Mouse (Mus musculus) hindbrain, embryonic 16.5 days (tissue): Measurements from ENCODE around the gene Lman2. TPM values are rescaled to one million over a fixed set of nuclear protein-coding genes. Genes with fewer than 3 reads are reported as not detected.
A peak's percentile ranks its signal among the peaks of the same experiment; 100 is the strongest.

ENCODE experiments used
- ATAC-seq: fragments of 200-750 bp; cut with Nextera tagmentation; 2 replicates; pipeline ENCODE4 v1.8.0; 2017; ENCODE audit warnings: moderate TSS enrichment, moderate library complexity
- H3K27ac ChIP-seq: fragments of 300-500 bp; sonication (generic); 2 replicates; pipeline ENCODE4 v1.5.1; 2014; ENCODE audit warnings: low read depth, mild to moderate bottlenecking, control low read depth, low read length, moderate library complexity
- H3K27me3 ChIP-seq: fragments of 300-500 bp; sonication (generic); replicated peaks from 2 replicates; pipeline ENCODE4 v1.6.1; 2014; ENCODE audit warnings: low read length; ENCODE audit not compliant: control insufficient read depth, insufficient read depth
- H3K36me3 ChIP-seq: fragments of 300-500 bp; sonication (generic); 2 replicates; pipeline ENCODE4 v1.6.1; 2014; ENCODE audit warnings: mild to moderate bottlenecking, low read length, moderate library complexity, mixed read lengths; ENCODE audit not compliant: control insufficient read depth, insufficient read depth
- H3K4me1 ChIP-seq: fragments of 300-500 bp; sonication (generic); 2 replicates; pipeline ENCODE4 v1.6.1; 2014; ENCODE audit warnings: low read depth, low read length; ENCODE audit not compliant: control insufficient read depth, insufficient read depth
- H3K4me2 ChIP-seq: fragments of 300-500 bp; sonication (generic); 2 replicates; pipeline ENCODE4 v1.6.1; 2014; ENCODE audit warnings: mild to moderate bottlenecking, low read length, control low read depth, moderate library complexity
- H3K4me3 ChIP-seq: fragments of 300-500 bp; sonication (generic); 2 replicates; pipeline ENCODE4 v1.5.1; 2014; ENCODE audit warnings: mild to moderate bottlenecking, low read length, control low read depth, moderate library complexity
- H3K9ac ChIP-seq: fragments of 300-500 bp; sonication (generic); 2 replicates; pipeline ENCODE4 v1.6.1; 2014; ENCODE audit warnings: low read depth, mild to moderate bottlenecking, control low read depth, low read length, moderate library complexity
- H3K9me3 ChIP-seq: fragments of 300-500 bp; sonication (generic); 2 replicates; pipeline ENCODE4 v1.6.1; 2014; ENCODE audit warnings: mild to moderate bottlenecking, low read length, moderate library complexity; ENCODE audit not compliant: control insufficient read depth
- WGBS: fragments of 180-500 bp; shearing (Covaris S2); extraction: QIAGEN DNeasy Blood & Tissue Kit; methylation state at CpG from one replicate; pipeline ENCODE4 v1.1.7; 2014; 5-methylcytosine and 5-hydroxymethylcytosine counted together
- polyA plus RNA-seq: library from polyadenylated mRNA; unstranded; fragments of >200 nt; fragmentation: Nextera tagmentation; extraction: Ambion mirVana; gene quantifications from 2 replicates; pipeline ENCODE4 v1.2.1, GENCODE M21; 2015

Lman2 gene
- polyA plus RNA-seq, 1 experiment from 2014 or later, result 44.9 TPM

GRCm38 (mm10) chr13:55344286-55344685 is 18.3 kb downstream of the Lman2 start:
- H3K27ac ChIP-seq, result no peak overlapping the region
- no peak overlapping the region for H3K4me3 ChIP-seq
- ATAC-seq, result no peak
- H3K9ac ChIP-seq, result no peak overlapping the region
- no peak overlapping the region for H3K4me2 ChIP-seq
- H3K36me3 ChIP-seq, result peaks cover 25% of the 10 kb centered on the region
- no peaks in the 10 kb centered on the region for H3K27me3 ChIP-seq
- H3K9me3 ChIP-seq, result no peaks in the 10 kb centered on the region
- WGBS, result 85% methylated on average over 7 of the region's 7 CpGs
- H3K4me1 ChIP-seq, result no peaks in the 10 kb centered on the region

GRCm38 (mm10) chr13:55342469-55342868 is 20.1 kb downstream of the Lman2 start:
- Histone ChIP-seq H3K36me3 (peaks cover 17% of the 10 kb centered on the region), H3K9ac (no peak overlapping the region), H3K9me3 (no peaks in the 10 kb centered on the region), H3K4me1 (no peaks in the 10 kb centered on the region), H3K4me2 (no peak overlapping the region), H3K27me3 (no peaks in the 10 kb centered on the region), H3K27ac (no peak overlapping the region), H3K4me3 (no peak overlapping the region)
- no peak for ATAC-seq
- WGBS, result 45% methylated on average over 11 of the region's 11 CpGs

GRCm38 (mm10) chr13:55339259-55339658 is 23.3 kb downstream of the Lman2 start:
- H3K9ac ChIP-seq, result no peak overlapping the region
- no peak overlapping the region for H3K4me3 ChIP-seq
- H3K4me1 ChIP-seq, result no peaks in the 10 kb centered on the region
- H3K9me3 ChIP-seq, result no peaks in the 10 kb centered on the region
- H3K27ac ChIP-seq, result no peak overlapping the region
- WGBS, result 47% methylated on average over 2 of the region's 2 CpGs
- no peak for ATAC-seq
- H3K36me3 ChIP-seq, result no peaks in the 10 kb centered on the region; the same call in 1 of the 2 replicates
- H3K4me2 ChIP-seq, result no peak overlapping the region
- no peaks in the 10 kb centered on the region for H3K27me3 ChIP-seq

GRCm38 (mm10) chr13:55338131-55339054 is 24.2 kb downstream of the Lman2 start:
- H3K27ac ChIP-seq, result no peak overlapping the region
- no peaks in the 10 kb centered on the region for H3K4me1 ChIP-seq
- H3K4me3 ChIP-seq, result no peak overlapping the region
- H3K27me3 ChIP-seq, result no peaks in the 10 kb centered on the region
- no peak for ATAC-seq
- H3K9ac ChIP-seq, result no peak overlapping the region
- no peaks in the 10 kb centered on the region for H3K36me3 ChIP-seq
- WGBS, result 54% methylated on average over 12 of the region's 12 CpGs
- H3K9me3 ChIP-seq, result no peaks in the 10 kb centered on the region
- no peak overlapping the region for H3K4me2 ChIP-seq

- no peak overlapping the region for H3K4me2 ChIP-seq
- H3K4me3 ChIP-seq, result no peak overlapping the region
- ATAC-seq, result no peak
- no peak overlapping the region for H3K27ac ChIP-seq
- H3K4me1 ChIP-seq, result no peaks in the 10 kb centered on the region
- H3K9ac ChIP-seq, result no peak overlapping the region
- 71% methylated on average over 10 of the region's 10 CpGs for WGBS
- no peaks in the 10 kb centered on the region for H3K36me3 ChIP-seq
- no peaks in the 10 kb centered on the region for H3K27me3 ChIP-seq
- no peaks in the 10 kb centered on the region for H3K9me3 ChIP-seq
Measured at GRCm38 (mm10) chr13:55337341-55337975, 25.1 kb downstream of the Lman2 start.

DNA sequence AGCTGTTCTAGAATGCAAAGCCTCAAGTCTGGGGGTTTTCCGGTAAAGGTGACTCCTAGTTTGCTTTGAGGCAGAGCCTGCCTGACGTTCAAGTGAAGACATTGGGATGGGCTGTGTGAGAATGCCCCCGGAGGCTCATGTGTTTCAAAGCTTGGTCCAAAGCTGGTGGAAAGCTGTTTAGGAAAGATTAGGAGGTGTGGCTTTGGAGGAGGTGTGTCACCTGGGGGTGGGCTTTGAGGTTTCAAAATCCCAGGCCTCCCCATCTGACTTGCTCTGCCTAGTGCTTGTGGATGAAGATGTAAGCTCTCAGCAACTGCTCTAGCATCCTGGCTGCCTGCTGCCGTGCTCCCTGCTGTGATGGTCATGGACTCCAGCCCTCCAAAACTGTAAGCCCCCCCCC is 26.9 kb downstream of the Lman2 start:
- Histone ChIP-seq H3K4me3 (no peak overlapping the region), H3K4me2 (no peak overlapping the region), H3K27ac (no peak overlapping the region), H3K36me3 (no peaks in the 10 kb centered on the region), H3K27me3 (no peaks in the 10 kb centered on the region), H3K4me1 (peaks cover under 1% of the 10 kb centered on the region; the same call in 1 of the 2 replicates), H3K9ac (no peak overlapping the region), H3K9me3 (no peaks in the 10 kb centered on the region)
- 85% methylated on average over 4 of the region's 4 CpGs for WGBS
- ATAC-seq, result no peak

GRCm38 (mm10) chr13:55332331-55332730 is 30.3 kb downstream of the Lman2 start:
- Histone ChIP-seq H3K4me2 (no peak overlapping the region), H3K9me3 (no peaks in the 10 kb centered on the region), H3K4me3 (no peak overlapping the region), H3K9ac (no peak overlapping the region), H3K4me1 (peaks cover 19% of the 10 kb centered on the region), H3K27me3 (no peaks in the 10 kb centered on the region), H3K36me3 (no peaks in the 10 kb centered on the region), H3K27ac (no peak overlapping the region)
- no peak for ATAC-seq
- 94% methylated on average over 3 of the region's 3 CpGs for WGBS

- ATAC-seq, result no peak
- H3K36me3 ChIP-seq, result peaks cover 4% of the 10 kb centered on the region
- peaks cover 24% of the 10 kb centered on the region for H3K4me1 ChIP-seq
- peak overlapping the region; percentile 75 for H3K9ac ChIP-seq
- no peaks in the 10 kb centered on the region for H3K27me3 ChIP-seq
- peak overlapping the region; percentile 86 for H3K4me3 ChIP-seq
- peak overlapping the region; percentile 95 for H3K4me2 ChIP-seq
- WGBS, result 48% methylated on average over 14 of the region's 14 CpGs
- no peaks in the 10 kb centered on the region for H3K9me3 ChIP-seq
- peak overlapping the region; percentile 83 for H3K27ac ChIP-seq
Measured at GRCm38 (mm10) chr13:55330567-55331400, 31.8 kb downstream of the Lman2 start.
